Mouse (Mus musculus) lung, adult 2 months (tissue): ENCODE results near the gene Dpp6. TPM values are rescaled to one million over a fixed set of nuclear protein-coding genes. Genes with fewer than 3 reads are reported as not detected.

Experiments
- DNase-seq: peaks from one replicate; pipeline ENCODE4 v3.0.0; 2022
- H3K4me1 ChIP-seq: fragments of 200-500 bp; 2 replicates; pipeline ENCODE4 v1.6.1; 2011; ENCODE audit warnings: low read length; ENCODE audit not compliant: control insufficient read depth, insufficient read depth
- H3K4me3 ChIP-seq: fragments of 200-500 bp; replicated peaks from 2 replicates; pipeline ENCODE3; 2011; ENCODE audit warnings: low read depth, mild to moderate bottlenecking, control low read depth, low read length; ENCODE audit errors: extremely low read depth
- CTCF ChIP-seq: fragments of 200-500 bp; IDR thresholded peaks from 2 replicates; pipeline ENCODE4 v1.5.1; 2011; ENCODE audit warnings: mild to moderate bottlenecking, low read length, control low read depth; ENCODE audit not compliant: insufficient read depth
- POLR2A ChIP-seq: fragments of 200-500 bp; IDR thresholded peaks from 2 replicates; pipeline ENCODE4 v1.6.1; 2011; ENCODE audit warnings: low read depth, mild to moderate bottlenecking, control low read depth, low read length, borderline replicate concordance; ENCODE audit errors: extremely low read depth
- WGBS: fragments of 180-500 bp; shearing (Covaris S2); methylation state at CpG from one replicate; pipeline ENCODE4 v1.1.7; 2018; 5-methylcytosine and 5-hydroxymethylcytosine counted together
- polyA plus RNA-seq: library from polyadenylated mRNA; depleted of rRNA; stranded (reverse); fragments of >200 nt; gene quantifications from 2 replicates; pipeline ENCODE4 v1.2.3, GENCODE M21; 2012

Gene Dpp6
- polyA plus RNA-seq, 1 experiment, result 0.40 TPM

- no peaks in the 10 kb centered on the region for H3K4me1 ChIP-seq
- DNase-seq, result no peak
- 43% methylated on average over 3 of the region's 3 CpGs for WGBS
Observed at GRCm38 (mm10) chr5:27018314-27018956, 201.4 kb downstream of the Dpp6 start.

DNA sequence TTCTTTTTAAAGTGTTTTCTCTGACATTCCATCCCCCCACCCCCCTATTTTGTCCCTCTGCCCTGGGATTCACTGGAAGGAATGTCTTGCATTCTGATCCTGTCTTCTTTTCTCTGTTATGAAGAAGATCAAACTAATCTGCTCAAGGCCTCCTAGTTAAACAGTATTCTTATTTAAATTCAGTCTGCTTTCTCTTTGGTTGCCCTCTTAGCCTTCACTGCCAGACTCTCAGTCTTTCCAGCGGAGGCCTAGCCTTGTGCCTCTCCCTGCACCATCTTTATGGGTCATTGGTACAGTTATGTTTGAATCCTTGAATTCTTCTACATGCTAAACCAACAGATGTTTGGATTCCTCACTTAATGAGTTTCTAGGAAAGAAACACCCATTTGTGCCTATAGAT lies 211.6 kb downstream of the Dpp6 start:
- no peak for TF ChIP-seq CTCF
- TF ChIP-seq POLR2A, result no peak
- WGBS, result 61% methylated on average over 1 of the region's 1 CpGs
- DNase-seq, result no peak
- Histone ChIP-seq H3K4me1 (no peaks in the 10 kb centered on the region), H3K4me3 (no peak overlapping the region)

More at GRCm38 (mm10) chr5:27018314-27018956, 201.4 kb downstream of the Dpp6 start:
- TF ChIP-seq CTCF (no peak), POLR2A (no peak)
- H3K4me3 ChIP-seq, result no peak overlapping the region

- no peaks in the 10 kb centered on the region for H3K4me1 ChIP-seq
- WGBS, result 9% methylated on average over 5 of the region's 5 CpGs
- no peak for DNase-seq
- TF ChIP-seq POLR2A (no peak), CTCF (no peak)
- H3K4me3 ChIP-seq, result no peak overlapping the region
Observed at GRCm38 (mm10) chr5:27029784-27030183, 212.8 kb downstream of the Dpp6 start.

DNA sequence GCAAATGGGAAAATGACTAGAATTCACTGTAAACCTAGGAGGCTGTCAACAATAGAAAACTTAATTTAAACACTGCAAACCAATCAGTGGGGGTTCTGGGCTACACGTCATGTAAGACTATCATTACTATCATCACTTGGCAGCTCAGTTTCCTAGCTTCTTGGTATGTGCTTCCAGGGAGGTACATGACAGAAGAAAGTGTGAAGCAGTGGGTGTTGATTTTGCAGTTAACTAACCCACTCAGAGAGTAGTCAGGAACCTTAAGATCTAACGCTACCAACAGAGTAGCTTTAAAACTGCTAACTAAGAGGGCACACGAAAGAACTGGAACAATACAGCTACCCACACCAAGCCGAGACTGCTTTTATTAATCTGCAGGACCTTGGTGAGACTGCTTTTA lies 217.9 kb downstream of the Dpp6 start:
- no peak for DNase-seq
- WGBS, result 59% methylated on average over 4 of the region's 4 CpGs
- no peaks in the 10 kb centered on the region for H3K4me1 ChIP-seq
- TF ChIP-seq CTCF (no peak), POLR2A (no peak)
- H3K4me3 ChIP-seq, result no peak overlapping the region

GRCm38 (mm10) chr5:27035291-27035690 lies 218.3 kb downstream of the Dpp6 start:
- H3K4me3 ChIP-seq, result no peak overlapping the region
- DNase-seq, result no peak
- TF ChIP-seq POLR2A (no peak), CTCF (no peak)
- H3K4me1 ChIP-seq, result no peaks in the 10 kb centered on the region
- WGBS, result 24% methylated on average over 1 of the region's 1 CpGs

GRCm38 (mm10) chr5:27035891-27036290 lies 218.9 kb downstream of the Dpp6 start:
- Histone ChIP-seq H3K4me1 (no peaks in the 10 kb centered on the region), H3K4me3 (no peak overlapping the region)
- TF ChIP-seq POLR2A (no peak), CTCF (no peak)
- no peak for DNase-seq
- 24% methylated on average over 2 of the region's 2 CpGs for WGBS

DNA sequence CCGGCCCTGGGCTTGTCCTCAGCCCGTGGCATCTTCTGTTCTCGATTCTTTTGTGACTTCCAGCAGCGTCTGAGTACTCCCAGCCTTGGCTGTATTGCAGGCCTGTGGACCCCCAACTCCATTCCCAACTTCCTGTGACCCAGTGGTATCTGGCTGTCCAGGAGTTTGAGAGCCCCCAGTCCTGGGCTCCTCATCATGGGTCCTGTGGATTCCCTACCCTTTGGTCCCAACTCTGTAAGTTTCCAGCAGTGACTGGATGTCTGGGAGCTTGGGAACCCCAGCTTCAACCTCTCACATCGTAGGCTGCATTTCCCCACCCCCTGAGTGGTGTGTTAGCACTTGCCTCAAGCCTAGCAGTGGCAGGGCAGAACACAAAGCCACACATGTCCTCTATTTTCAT lies 220.8 kb downstream of the Dpp6 start:
- no peak for DNase-seq
- TF ChIP-seq CTCF, result no peak
- TF ChIP-seq POLR2A, result no peak
- 48% methylated on average over 5 of the region's 5 CpGs for WGBS
- Histone ChIP-seq H3K4me3 (no peak overlapping the region), H3K4me1 (no peaks in the 10 kb centered on the region)

DNA sequence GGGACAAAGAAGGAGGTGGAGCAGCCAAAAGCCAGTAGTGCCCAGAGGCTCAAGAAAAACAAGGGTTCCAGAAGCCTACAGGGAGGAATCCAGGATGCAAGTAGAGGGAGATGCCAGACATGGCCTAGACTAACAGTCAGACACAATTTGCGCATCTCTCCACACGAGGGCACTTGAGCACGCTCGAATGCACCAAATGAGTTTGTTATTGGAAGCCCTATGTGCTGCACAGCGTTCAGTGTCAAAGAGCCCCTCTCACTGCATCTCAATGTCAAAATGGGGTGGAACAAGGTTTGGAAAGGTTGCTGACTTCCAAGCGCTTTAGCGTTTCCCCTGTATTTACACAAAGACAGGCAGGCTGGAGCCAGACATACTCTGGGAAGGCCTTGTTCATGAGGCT lies 231.2 kb downstream of the Dpp6 start:
- TF ChIP-seq CTCF, result no peak
- no peak for TF ChIP-seq POLR2A
- no peak for DNase-seq
- 19% methylated on average over 7 of the region's 7 CpGs for WGBS
- Histone ChIP-seq H3K4me3 (no peak overlapping the region), H3K4me1 (no peaks in the 10 kb centered on the region)

- TF ChIP-seq POLR2A (no peak), CTCF (no peak)
- no peak for DNase-seq
- H3K4me1 ChIP-seq, result no peaks in the 10 kb centered on the region
- H3K4me3 ChIP-seq, result no peak overlapping the region
- WGBS, result 5% methylated on average over 9 of the region's 9 CpGs
Observed at GRCm38 (mm10) chr5:27048926-27049325, 231.9 kb downstream of the Dpp6 start.

GRCm38 (mm10) chr5:27049341-27050091 lies 232.5 kb downstream of the Dpp6 start:
- Histone ChIP-seq H3K4me1 (no peaks in the 10 kb centered on the region), H3K4me3 (no peak overlapping the region)
- 2% methylated on average over 55 of the region's 55 CpGs for WGBS
- TF ChIP-seq CTCF, result no peak
- no peak for TF ChIP-seq POLR2A
- no peak for DNase-seq
